Mouse (Mus musculus): ENCODE measurements around the gene Smu1.

Smu1 gene

DNA sequence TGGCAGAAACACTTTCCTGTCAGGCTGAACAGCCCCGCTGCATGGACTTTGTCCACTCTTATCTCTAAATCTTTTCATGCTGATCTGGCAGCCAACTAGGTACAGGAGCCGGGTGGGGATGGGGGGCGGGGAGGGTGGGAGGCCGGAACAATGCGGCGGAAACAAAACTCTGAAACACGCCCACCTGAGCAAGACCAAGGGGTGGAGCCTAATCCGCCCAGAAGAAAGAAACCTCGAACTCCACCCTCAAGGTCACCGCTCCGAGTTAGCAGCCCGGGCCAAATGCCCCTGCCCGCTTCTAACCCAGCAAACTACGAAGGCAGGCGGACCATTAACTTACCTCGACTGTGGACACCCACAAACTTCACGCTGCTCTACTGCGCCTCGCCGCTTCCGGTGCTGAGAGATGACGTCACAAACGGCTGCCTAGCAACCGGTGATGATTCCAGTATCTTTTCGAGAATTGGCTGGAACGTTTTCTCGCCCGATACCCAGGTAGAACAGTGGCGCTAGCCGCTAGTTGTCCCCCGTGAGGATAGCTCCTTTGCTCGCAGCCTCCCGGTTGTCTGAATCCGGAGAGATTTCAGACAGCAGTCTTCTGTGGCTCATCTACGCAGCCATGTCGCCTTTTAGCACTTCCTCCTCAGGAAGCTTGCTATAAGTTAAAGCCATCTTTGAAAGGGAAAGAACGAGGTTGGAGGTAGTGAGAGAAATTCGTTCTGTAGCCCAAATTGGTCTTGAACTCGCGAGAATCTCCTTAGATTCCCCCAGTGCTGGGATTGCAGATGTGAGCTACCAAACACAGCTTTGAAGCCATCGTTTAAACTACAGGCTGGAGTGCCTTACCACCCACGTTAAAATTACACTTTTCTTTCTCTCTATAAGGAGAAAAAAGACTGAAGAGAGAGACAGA lies 54.7 kb downstream of the Smu1 start, which contains the start of gene Aptx:
Gene Aptx, minus strand, starts transcription at position 398 of the 913 bp plus-strand sequence.
- peaks cover 47% of the 10 kb centered on the region for H3K4me1 ChIP-seq (replicated peaks; ENCODE audit: low read depth, low read length)
- TF ChIP-seq POU5F1 (IDR thresholded peaks at IDR 0.05; ENCODE audit: borderline replicate concordance, low read length) (no peak), NANOG (IDR thresholded peaks at IDR 0.05; ENCODE audit: borderline replicate concordance, low read length) (no peak; the same call in 1 of the 2 replicates), CTCF (conservative IDR thresholded peaks at IDR 0.05; ENCODE audit: low read length) (no peak)
- H3K36me3 ChIP-seq (ENCODE audit: insufficient read depth, low read length), result peaks cover 8% of the 10 kb centered on the region; the same call in 1 of the 2 replicates
- no peaks in the 10 kb centered on the region for H3K27me3 ChIP-seq (ENCODE audit: insufficient read depth, low read length)
- H3K9me3 ChIP-seq (ENCODE audit: low read length), result no peaks in the 10 kb centered on the region
- H3K4me3 ChIP-seq (replicated peaks; ENCODE audit: low read length), result peak within 1 kb of the TSS; percentile 87

DNA sequence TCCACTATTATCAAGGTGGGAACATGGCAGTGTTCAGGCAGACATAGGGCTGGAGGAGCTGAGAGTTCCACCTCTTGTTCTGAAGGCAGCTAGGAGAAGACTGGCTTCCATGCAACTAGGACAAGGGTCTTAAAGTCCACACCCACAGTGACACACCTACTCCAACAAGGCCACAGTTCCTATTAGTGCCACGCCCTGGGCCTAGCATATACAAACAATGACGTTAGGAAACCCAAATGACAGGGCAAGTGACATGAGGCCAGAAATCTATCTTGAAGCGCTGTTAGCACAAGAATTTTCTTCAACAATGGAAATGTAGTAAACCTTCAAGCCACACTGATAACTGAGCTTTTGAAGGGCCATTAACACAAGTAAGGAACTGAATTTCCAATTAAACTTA lies 55.9 kb downstream of the Smu1 start:
- no peaks in the 10 kb centered on the region for H3K9me3 ChIP-seq (ENCODE audit: low read length)
- peak overlapping the region; percentile 87; the same call in 1 of the 2 replicates for H3K4me3 ChIP-seq (replicated peaks; ENCODE audit: low read length)
- TF ChIP-seq POU5F1 (IDR thresholded peaks at IDR 0.05; ENCODE audit: borderline replicate concordance, low read length) (no peak), NANOG (IDR thresholded peaks at IDR 0.05; ENCODE audit: borderline replicate concordance, low read length) (no peak), CTCF (conservative IDR thresholded peaks at IDR 0.05; ENCODE audit: low read length) (no peak)
- no peaks in the 10 kb centered on the region for H3K27me3 ChIP-seq (ENCODE audit: insufficient read depth, low read length)
- peaks cover 47% of the 10 kb centered on the region for H3K4me1 ChIP-seq (replicated peaks; ENCODE audit: low read depth, low read length)
- peaks cover 13% of the 10 kb centered on the region for H3K36me3 ChIP-seq (ENCODE audit: insufficient read depth, low read length)

DNA sequence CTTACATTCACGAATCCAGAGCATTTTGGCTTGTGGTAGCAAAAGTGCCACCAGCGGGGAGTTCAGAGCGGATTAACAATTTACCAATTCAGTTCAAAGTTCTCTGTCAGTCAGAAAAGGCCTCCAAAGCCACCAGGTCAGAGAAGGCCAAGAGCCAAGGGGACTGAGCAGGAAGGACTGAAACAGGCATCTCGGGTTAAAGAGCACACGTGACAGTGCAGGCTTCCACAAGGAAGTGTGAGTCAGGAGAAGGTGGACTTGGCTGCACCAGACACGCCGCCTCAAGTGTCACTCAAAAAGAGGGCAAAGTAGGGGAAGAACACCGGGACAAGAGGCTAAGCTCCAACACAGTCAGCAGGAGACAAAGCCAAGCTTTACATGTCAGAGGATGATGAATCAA lies 57.5 kb downstream of the Smu1 start:
- TF ChIP-seq POU5F1 (IDR thresholded peaks at IDR 0.05; ENCODE audit: borderline replicate concordance, low read length) (no peak), CTCF (conservative IDR thresholded peaks at IDR 0.05; ENCODE audit: low read length) (no peak)
- Histone ChIP-seq H3K9me3 (ENCODE audit: low read length) (no peaks in the 10 kb centered on the region), H3K4me3 (replicated peaks; ENCODE audit: low read length) (no peak overlapping the region), H3K4me1 (replicated peaks; ENCODE audit: low read depth, low read length) (peaks cover 44% of the 10 kb centered on the region), H3K27me3 (ENCODE audit: insufficient read depth, low read length) (no peaks in the 10 kb centered on the region), H3K36me3 (ENCODE audit: insufficient read depth, low read length) (peaks cover 27% of the 10 kb centered on the region)

DNA sequence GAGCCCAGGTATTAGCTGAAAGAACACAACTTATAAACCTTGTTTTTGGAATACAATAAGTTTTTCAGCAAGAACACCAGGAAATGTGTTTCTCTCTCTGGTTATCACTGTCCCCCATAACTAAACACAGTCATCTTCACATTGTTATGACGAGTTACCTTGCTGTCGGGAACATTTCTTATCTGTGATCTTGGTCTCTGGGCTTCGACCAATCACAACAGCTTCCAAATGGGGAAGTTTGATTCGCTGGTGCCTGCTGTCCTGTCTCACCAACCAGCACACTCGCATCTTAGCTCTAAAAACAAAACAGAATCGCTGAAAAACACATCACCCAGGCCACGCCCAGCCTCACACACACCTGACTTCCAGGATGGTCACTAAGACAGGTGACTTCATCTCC lies 60.7 kb downstream of the Smu1 start:
- no peak for TF ChIP-seq CTCF (conservative IDR thresholded peaks at IDR 0.05; ENCODE audit: low read length)
- no peak for TF ChIP-seq POU5F1 (IDR thresholded peaks at IDR 0.05; ENCODE audit: borderline replicate concordance, low read length)
- TF ChIP-seq NANOG (IDR thresholded peaks at IDR 0.05; ENCODE audit: borderline replicate concordance, low read length), result no peak
- Histone ChIP-seq H3K4me1 (replicated peaks; ENCODE audit: low read depth, low read length) (peaks cover 21% of the 10 kb centered on the region), H3K36me3 (ENCODE audit: insufficient read depth, low read length) (peaks cover 57% of the 10 kb centered on the region), H3K9me3 (ENCODE audit: low read length) (no peaks in the 10 kb centered on the region), H3K4me3 (replicated peaks; ENCODE audit: low read length) (no peak overlapping the region), H3K27me3 (ENCODE audit: insufficient read depth, low read length) (no peaks in the 10 kb centered on the region)

DNA sequence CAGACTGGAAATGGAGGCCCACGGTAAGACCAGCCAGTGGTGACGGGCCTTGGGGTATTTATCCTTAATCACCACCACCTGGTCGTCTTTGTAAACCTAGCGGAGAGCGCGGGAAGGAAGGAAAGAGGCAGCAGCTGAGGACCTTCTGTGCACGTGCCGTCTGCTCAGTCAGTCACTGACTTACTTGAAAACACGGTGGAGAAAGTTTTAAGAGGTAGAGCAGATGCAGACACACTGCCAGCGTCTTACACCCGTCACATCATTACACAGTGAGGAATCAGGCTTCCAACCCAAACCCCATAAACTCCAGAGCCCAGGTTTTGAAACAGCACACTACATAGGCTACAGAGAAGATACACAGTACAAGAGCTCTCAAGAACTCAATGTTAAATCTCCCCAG lies 66.6 kb downstream of the Smu1 start:
- TF ChIP-seq CTCF (conservative IDR thresholded peaks at IDR 0.05; ENCODE audit: low read length), result no peak
- TF ChIP-seq NANOG (IDR thresholded peaks at IDR 0.05; ENCODE audit: borderline replicate concordance, low read length), result no peak
- TF ChIP-seq POU5F1 (IDR thresholded peaks at IDR 0.05; ENCODE audit: borderline replicate concordance, low read length), result no peak
- Histone ChIP-seq H3K4me1 (replicated peaks; ENCODE audit: low read depth, low read length) (peaks cover 5% of the 10 kb centered on the region; the same call in 1 of the 2 replicates), H3K36me3 (ENCODE audit: insufficient read depth, low read length) (peaks cover 76% of the 10 kb centered on the region), H3K27me3 (ENCODE audit: insufficient read depth, low read length) (no peaks in the 10 kb centered on the region), H3K9me3 (ENCODE audit: low read length) (no peaks in the 10 kb centered on the region), H3K4me3 (replicated peaks; ENCODE audit: low read length) (no peak overlapping the region)

Data from E14TG2a.4 (cell line).